Mouse (Mus musculus) myocyte (in vitro differentiated cells): Measurements from ENCODE around the gene Tgds.

Experiments
- MAX ChIP-seq: IDR thresholded peaks from one replicate; pipeline ENCODE4 v1.6.1; 2011; ENCODE audit warnings: low read depth, mild to moderate bottlenecking, control low read depth
- POLR2A ChIP-seq: IDR thresholded peaks from one replicate; pipeline ENCODE4 v1.6.1; 2011; ENCODE audit warnings: low read depth, mild to moderate bottlenecking, control low read depth, moderate library complexity; ENCODE audit not compliant: insufficient read length
- POLR2AphosphoS2 ChIP-seq: IDR thresholded peaks from one replicate; pipeline ENCODE4 v1.6.1; 2011; ENCODE audit warnings: low read depth, control low read depth; ENCODE audit not compliant: insufficient read length
- REST ChIP-seq: IDR thresholded peaks from one replicate; pipeline ENCODE4 v1.6.1; 2011; ENCODE audit warnings: mild to moderate bottlenecking, control low read depth, moderate library complexity; ENCODE audit not compliant: insufficient read depth, insufficient read length
- TCF12 ChIP-seq: IDR thresholded peaks from one replicate; pipeline ENCODE4 v1.6.1; 2011; ENCODE audit warnings: mild to moderate bottlenecking, control low read depth; ENCODE audit not compliant: poor library complexity, insufficient read depth, severe bottlenecking
- TCF3 ChIP-seq: IDR thresholded peaks from one replicate; pipeline ENCODE4 v1.6.1; 2011; ENCODE audit warnings: low read depth, control low read depth; ENCODE audit not compliant: insufficient read length
- USF1 ChIP-seq: IDR thresholded peaks from one replicate; pipeline ENCODE4 v1.6.1; 2011; ENCODE audit warnings: low read depth, mild to moderate bottlenecking, control low read depth, moderate library complexity

DNA sequence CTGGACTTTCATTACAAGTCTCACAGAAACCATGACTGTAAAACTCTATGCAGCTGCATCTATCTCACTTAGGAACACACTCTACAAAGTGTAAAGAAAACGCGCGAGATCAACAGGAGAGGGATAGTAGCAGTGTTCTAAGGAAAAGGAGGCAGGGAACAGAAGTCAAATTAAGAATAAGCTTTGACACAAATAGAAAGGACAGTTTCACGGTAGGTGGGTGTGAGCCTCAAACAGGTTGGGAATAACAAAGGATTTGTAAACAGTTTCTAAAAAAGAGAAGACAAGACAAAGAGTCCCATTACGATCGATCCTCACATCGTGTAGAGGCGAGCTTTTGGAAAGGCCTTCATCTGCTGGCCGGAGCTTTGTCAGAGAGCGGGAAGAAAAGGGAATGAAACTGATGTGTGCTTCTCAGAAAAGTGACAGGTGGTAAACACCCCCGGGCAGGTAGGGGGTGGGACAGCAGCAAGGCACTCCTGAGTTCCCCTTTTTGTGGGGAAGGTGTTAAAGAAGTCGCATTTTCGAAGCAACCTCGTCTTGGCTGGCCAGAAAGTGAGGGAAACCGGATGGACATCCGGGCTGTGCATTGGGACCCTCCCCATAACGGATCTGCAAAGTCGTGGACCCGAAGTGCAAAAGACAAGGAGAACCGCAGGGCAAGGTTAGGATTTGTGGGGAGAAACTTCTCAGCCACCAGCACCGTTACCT, 469 bp downstream of the Tgds start:
- TF ChIP-seq TCF3 (no peak), MAX (no peak), POLR2A (no peak), POLR2AphosphoS2 (no peak), TCF12 (no peak), REST (no peak), USF1 (no peak)
